Mouse (Mus musculus) large intestine, adult 2 months (tissue): Measurements from ENCODE around the gene Gm45234. TPM values are rescaled to one million over a fixed set of nuclear protein-coding genes. Genes with fewer than 3 reads are reported as not detected.

ENCODE experiments used
- DNase-seq: peaks from one replicate; pipeline ENCODE4 v3.0.0-alpha.2; 2012; ENCODE audit warnings: low read depth, low spot score
- WGBS: fragments of 180-500 bp; shearing (Covaris S2); methylation state at CpG from one replicate; pipeline ENCODE4 v1.1.7; 2018; 5-methylcytosine and 5-hydroxymethylcytosine counted together
- polyA plus RNA-seq: library from polyadenylated mRNA; depleted of rRNA; stranded (reverse); fragments of >200 nt; gene quantifications from 2 replicates; pipeline ENCODE4 v1.2.3, GENCODE M21; 2012

Gene Gm45234
- polyA plus RNA-seq, 1 experiment: not detected

GRCm38 (mm10) chr6:124741842-124742241 is 14.0 kb downstream of the Gm45234 start:
- 64% methylated on average over 3 of the region's 3 CpGs for WGBS
- DNase-seq: no peak

- WGBS: under 1% methylated on average over 41 of the region's 41 CpGs
Measured at GRCm38 (mm10) chr6:124740888-124741761, 14.7 kb downstream of the Gm45234 start, which contains the start of gene Grcc10. Gene Grcc10 (minus strand): TSS chr6:124741374.

GRCm38 (mm10) chr6:124740211-124740887 is 15.5 kb downstream of the Gm45234 start:
- DNase-seq: no peak
- under 1% methylated on average over 29 of the region's 29 CpGs for WGBS

More at GRCm38 (mm10) chr6:124740888-124741761, 14.7 kb downstream of the Gm45234 start, which contains the start of gene Grcc10:
- DNase-seq: no peak

DNA sequence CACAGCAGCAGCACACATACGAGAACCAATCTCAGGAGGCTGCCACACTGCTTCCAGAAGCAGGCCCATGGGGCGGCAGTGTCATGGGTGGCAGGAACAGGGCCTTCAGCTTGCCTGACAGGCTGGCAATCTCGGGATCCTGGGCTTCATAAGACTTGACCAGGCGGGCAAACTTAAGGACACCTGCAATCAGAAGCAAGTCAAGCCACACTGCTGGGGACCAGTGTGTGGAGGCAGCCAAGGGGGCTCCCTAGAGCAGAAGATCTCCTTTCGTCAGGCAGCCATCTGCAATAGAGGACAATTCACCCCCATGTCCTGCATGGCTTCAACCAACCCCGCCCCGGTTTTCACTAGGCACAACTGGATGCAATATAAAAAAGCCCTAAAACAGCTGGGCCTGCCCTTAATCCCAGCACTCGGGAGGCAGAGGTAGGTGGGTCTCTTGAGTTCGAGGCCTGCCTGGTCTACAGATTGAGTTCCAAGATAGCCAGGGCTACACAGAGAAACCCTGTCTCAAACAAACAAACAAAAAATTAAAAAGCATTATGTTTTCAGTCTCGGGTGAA is 16.5 kb downstream of the Gm45234 start:
- 48% methylated on average over 10 of the region's 10 CpGs for WGBS
- DNase-seq: no peak

DNA sequence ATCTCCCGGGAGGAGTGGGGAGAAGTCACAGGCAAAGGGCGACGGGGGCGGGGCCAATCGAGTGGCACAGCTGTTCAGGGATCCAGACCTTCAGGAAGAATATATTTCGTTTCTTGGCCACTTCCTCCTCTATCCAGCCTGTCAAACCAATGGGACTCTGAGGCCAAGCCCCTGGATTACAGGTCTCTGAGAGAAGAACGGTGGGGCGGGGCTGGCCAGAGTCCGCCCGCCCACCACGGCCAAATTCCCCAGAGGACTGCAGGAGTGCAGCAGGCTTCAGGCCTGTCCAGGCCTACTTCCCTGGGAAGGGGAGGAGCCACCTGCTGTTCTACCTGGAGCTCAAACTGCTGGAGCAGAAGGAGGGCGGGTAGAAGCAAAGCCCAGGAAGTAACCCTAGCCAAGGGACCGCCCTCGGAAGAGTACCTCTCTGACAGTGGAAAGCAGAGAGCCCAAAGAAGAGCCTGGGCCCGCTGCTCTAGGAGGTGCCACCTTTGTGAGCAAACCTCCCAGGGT is 17.3 kb downstream of the Gm45234 start, which contains the start of gene Ptpn6:
Ptpn6 (minus strand) TSS at position 204 of the 513 bp plus-strand sequence.
- WGBS: 7% methylated on average over 15 of the region's 15 CpGs
- DNase-seq: peak; percentile 91

DNA sequence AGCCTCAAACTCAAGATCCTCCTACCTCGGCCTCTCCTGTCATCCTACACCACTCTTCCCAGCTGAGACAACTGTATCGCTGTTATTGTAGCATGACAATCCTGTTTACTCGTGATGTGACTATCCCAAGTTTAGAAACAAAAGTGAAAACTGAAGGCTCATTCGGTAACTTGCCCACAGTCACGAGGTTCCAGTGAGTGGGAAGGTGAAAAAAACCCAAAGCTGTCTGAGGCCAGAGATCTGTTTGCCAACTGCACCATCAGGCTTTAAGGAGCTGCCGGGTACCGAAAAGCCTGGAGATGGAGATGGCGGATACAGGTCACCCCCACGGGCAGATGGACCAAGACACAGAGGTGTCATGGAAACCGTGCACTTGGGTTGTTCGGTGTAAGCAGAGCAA is 18.8 kb downstream of the Gm45234 start:
- no peak for DNase-seq
- 86% methylated on average over 11 of the region's 11 CpGs for WGBS

GRCm38 (mm10) chr6:124734417-124734816 is 21.4 kb downstream of the Gm45234 start:
- 88% methylated on average over 3 of the region's 3 CpGs for whole genome bisulfite sequencing

GRCm38 (mm10) chr6:124732476-124733370 is 23.1 kb downstream of the Gm45234 start:
- WGBS: 46% methylated on average over 19 of the region's 19 CpGs
- DNase-seq: no peak

More at GRCm38 (mm10) chr6:124734417-124734816, 21.4 kb downstream of the Gm45234 start:
- DNase-seq: no peak

- DNase-seq: no peak
- WGBS: 87% methylated on average over 7 of the region's 7 CpGs
Measured at GRCm38 (mm10) chr6:124731038-124731437, 24.8 kb downstream of the Gm45234 start.

DNA sequence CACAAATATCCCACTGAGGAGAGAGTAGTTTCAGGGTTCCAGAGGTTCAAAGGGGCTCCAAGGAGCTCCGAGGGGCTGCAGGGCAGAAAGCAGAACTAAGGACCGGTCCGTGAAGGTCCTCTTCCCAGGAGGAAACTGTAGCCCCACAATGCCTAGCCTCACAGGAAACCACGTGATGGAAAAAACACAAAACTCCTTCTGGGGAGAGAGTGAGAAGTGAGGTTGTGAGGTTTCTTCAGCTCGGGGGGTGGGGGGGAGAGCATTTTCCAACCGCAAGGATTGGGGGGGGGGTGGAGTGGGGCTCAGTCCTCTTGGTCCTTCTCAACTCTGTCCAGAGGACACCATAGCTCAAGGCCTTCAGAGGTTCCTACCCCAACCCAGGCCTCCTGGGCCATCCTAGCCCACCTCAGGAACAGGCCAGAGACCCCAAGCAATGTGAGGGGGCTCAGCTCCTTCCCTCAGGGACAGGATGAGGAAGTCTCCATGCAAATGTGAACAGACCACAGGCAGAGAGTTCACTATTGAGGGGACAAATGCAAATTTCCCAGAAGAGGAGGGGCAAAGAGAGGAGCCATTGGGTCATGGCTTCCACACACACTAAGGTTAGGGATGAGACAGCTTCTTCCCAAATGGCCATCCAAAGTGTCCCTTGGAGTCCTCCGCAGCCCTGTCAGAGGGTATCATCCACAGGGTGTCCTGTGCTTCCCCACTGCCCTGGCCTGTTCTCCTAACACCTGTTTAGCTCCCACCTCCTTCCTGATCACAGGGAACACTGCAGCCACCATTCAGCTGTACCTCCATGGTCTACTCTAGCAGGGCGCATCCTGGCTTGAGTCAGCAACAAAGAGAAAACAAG is 25.7 kb downstream of the Gm45234 start:
- WGBS: 78% methylated on average over 8 of the region's 8 CpGs

DNA sequence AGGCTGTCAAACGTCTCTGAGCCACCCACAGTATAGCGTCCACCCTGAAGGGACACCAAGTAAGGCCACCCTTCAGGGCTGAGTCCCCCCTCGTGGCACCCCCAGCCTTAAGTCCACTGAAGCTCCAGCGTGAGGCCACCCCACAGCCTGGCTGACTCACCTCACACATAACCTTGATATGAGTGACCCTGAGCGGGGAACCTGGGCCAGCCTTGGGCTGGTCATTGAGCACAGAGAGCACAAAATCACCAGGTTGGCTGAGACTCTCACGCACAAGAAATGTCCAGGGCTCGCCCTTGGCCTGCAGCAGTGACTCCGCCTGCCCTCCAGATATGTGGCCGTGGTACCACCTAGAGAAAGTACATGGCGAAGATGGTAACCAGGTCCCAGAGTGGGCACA is 27.2 kb downstream of the Gm45234 start:
- whole genome bisulfite sequencing: 89% methylated on average over 10 of the region's 10 CpGs
- DNase-seq: no peak

More for the DNA sequence above, 25.7 kb downstream of the Gm45234 start:
- DNase-seq: no peak

DNA sequence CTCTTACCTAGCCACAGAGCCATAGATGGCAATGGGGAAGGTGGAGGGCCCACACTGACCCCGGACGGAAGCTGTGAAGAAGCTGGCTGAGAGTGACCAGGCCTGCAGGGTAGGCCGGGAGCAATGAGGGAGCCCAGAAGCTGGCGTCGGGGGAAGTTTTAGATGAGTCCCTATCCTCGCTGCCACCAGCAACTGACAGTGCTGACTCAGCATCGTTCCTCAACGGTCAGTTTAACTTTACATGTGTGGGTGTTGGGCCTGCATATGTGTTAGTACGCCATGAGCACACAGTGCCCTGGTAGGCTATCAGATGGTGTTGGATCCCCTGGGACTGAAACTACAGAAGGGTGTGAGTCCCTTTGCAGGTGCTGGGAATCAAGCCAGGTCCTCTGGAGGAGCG is 31.3 kb downstream of the Gm45234 start:
- DNase-seq: no peak
- WGBS: 87% methylated on average over 10 of the region's 10 CpGs

GRCm38 (mm10) chr6:124723541-124723940 is 32.3 kb downstream of the Gm45234 start:
- no peak for DNase-seq
- 69% methylated on average over 8 of the region's 8 CpGs for WGBS

DNA sequence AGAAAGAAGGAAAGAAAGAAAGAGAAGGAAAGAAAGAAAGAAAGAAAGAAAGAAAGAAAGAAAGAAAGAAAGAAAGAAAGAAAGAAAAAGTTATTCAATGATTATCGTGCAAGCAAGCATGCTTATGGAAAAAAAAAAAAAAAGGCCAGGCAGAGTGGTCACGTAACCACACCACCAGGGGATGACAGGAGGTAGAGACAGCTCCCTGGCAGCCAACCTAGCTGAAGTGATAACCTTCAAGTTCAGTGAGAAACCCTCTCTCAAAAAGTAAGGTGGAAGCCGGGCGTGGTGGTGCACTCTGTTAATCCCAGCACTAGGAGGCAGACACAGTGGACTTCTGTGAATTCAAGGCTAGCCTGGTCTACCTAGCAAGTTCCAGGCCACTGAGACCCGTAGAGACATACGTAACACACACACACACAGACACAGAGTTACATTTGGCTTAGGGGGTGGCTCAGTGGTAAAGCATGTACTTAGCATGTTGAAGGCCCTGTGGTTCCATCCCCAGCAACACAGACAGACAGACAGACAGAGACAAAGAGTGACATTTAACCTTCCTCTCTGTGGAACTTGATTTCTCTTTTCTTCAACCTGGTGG is 32.8 kb downstream of the Gm45234 start:
- 83% methylated on average over 6 of the region's 6 CpGs for WGBS
- DNase-seq: no peak

DNA sequence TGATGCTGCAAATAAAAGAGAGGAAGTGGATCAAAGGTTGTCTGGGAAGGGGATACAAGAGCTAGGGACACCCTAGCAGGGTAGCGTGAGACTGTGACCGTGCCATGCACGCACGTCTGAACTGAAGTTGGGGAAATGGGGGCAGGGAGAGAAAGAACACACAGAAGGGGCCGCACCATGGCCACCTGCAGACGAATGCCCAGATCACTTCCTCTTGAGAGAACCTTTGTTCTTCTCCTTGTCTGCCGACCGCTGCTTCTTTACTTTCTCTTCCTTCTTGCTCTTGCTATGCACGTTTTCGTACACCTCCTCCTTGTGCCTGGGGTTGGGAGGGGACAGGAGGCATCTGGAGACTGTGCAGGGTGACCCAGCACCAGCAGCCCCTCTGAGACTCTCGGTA is 34.9 kb downstream of the Gm45234 start:
- no peak for DNase-seq
- WGBS: 29% methylated on average over 11 of the region's 11 CpGs

- 25% methylated on average over 7 of the region's 7 CpGs for WGBS
- no peak for DNase-seq
Measured at GRCm38 (mm10) chr6:124719354-124719978, 36.4 kb downstream of the Gm45234 start.

DNA sequence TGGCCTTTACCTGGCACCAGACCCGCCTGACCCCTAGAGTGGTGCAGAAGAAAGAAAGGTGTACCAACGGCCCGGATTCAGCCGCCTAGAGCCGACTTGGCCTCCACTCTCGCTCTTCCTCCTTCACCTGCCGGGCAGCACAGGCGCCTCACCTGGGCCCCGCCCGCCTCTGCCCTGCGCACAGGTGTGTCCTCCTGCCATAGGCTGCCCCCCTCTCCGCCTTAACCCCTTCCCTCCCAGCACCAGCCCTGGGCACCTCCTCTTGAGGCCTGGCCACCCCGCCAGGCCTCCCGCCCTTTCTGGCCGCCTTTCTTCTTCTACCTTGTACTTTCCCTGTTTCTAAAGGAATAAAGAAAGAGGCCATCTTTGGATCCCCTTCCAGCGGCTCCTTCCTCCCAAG is 37.1 kb downstream of the Gm45234 start:
- no peak for DNase-seq
- 27% methylated on average over 15 of the region's 16 CpGs for WGBS
